Mouse (Mus musculus) hindbrain, embryonic 14.5 days (tissue): ENCODE data around the gene Ckap4. TPM values are rescaled to one million over a fixed set of nuclear protein-coding genes. Genes with fewer than 3 reads are reported as not detected.

Experiments used
- ATAC-seq: fragments of 200-750 bp; cut with Nextera tagmentation; 2 replicates; pipeline ENCODE4 v1.8.0; 2017; ENCODE audit warnings: moderate number of reproducible peaks, mild to moderate bottlenecking, moderate TSS enrichment, moderate library complexity; ENCODE audit not compliant: low FRiP score
- DNase-seq: peaks from one replicate; pipeline ENCODE4 v3.0.0-alpha.2; 2015; ENCODE audit warnings: low spot score
- H3K27ac ChIP-seq: fragments of 300-500 bp; sonication (generic); 2 replicates; pipeline ENCODE4 v1.5.1; 2014; ENCODE audit warnings: mild to moderate bottlenecking, moderate library complexity
- H3K27me3 ChIP-seq: fragments of 300-500 bp; sonication (generic); 2 replicates; pipeline ENCODE4 v1.6.1; 2014; ENCODE audit warnings: mild to moderate bottlenecking, low read length, mixed read lengths; ENCODE audit not compliant: control insufficient read depth, insufficient read depth
- H3K36me3 ChIP-seq: fragments of 300-500 bp; sonication (generic); replicated peaks from 2 replicates; pipeline ENCODE4 v1.6.1; 2014; ENCODE audit not compliant: control insufficient read depth, insufficient read depth
- H3K4me1 ChIP-seq: fragments of 300-500 bp; sonication (generic); replicated peaks from 2 replicates; pipeline ENCODE4 v1.6.1; 2014; ENCODE audit warnings: antibody characterized with exemption, low read length, mixed read lengths; ENCODE audit not compliant: control insufficient read depth, insufficient read depth
- H3K4me2 ChIP-seq: fragments of 300-500 bp; sonication (generic); replicated peaks from 2 replicates; pipeline ENCODE4 v1.6.1; 2014; ENCODE audit warnings: mild to moderate bottlenecking, moderate library complexity
- H3K4me3 ChIP-seq: fragments of 300-500 bp; sonication (generic); replicated peaks from 2 replicates; pipeline ENCODE4 v1.5.1; 2014; ENCODE audit warnings: mild to moderate bottlenecking, low read length
- H3K9ac ChIP-seq: fragments of 300-500 bp; sonication (generic); 2 replicates; pipeline ENCODE4 v1.6.1; 2014
- H3K9me3 ChIP-seq: fragments of 300-500 bp; sonication (generic); 2 replicates; pipeline ENCODE4 v1.6.1; 2016; ENCODE audit warnings: low read length; ENCODE audit not compliant: control insufficient read depth
- WGBS: fragments of 180-500 bp; shearing (Covaris S2); extraction: QIAGEN DNeasy Blood & Tissue Kit; methylation state at CpG from one replicate; pipeline ENCODE4 v1.1.7; 2014; 5-methylcytosine and 5-hydroxymethylcytosine counted together
- polyA plus RNA-seq: library from polyadenylated mRNA; unstranded; fragments of >200 nt; fragmentation: Nextera tagmentation; extraction: Ambion mirVana; gene quantifications from 2 replicates; pipeline ENCODE4 v1.2.1, GENCODE M21; 2014

The Ckap4 gene
- polyA plus RNA-seq, 1 experiment from 2014 or later, result 71.0 TPM

- 33% methylated on average over 6 of the region's 6 CpGs for WGBS
- H3K4me3 ChIP-seq, result no peak overlapping the region
- ATAC-seq, result no peak
- no peaks in the 10 kb centered on the region for H3K36me3 ChIP-seq
- no peak overlapping the region for H3K9ac ChIP-seq
- no peaks in the 10 kb centered on the region for H3K27me3 ChIP-seq
- no peaks in the 10 kb centered on the region for H3K9me3 ChIP-seq
- no peak overlapping the region for H3K4me2 ChIP-seq
- H3K4me1 ChIP-seq, result no peaks in the 10 kb centered on the region
- no peak overlapping the region for H3K27ac ChIP-seq
- DNase-seq, result no peak
Measured at GRCm38 (mm10) chr10:84554291-84555009, 20.6 kb upstream of the Ckap4 start.

GRCm38 (mm10) chr10:84552477-84552876 lies 18.6 kb upstream of the Ckap4 start:
- no peaks in the 10 kb centered on the region for H3K9me3 ChIP-seq
- no peak for ATAC-seq

GRCm38 (mm10) chr10:84551846-84552245 lies 18.0 kb upstream of the Ckap4 start:
- H3K4me2 ChIP-seq, result no peak overlapping the region
- H3K4me3 ChIP-seq, result no peak overlapping the region
- DNase-seq, result no peak
- no peaks in the 10 kb centered on the region for H3K36me3 ChIP-seq
- 88% methylated on average over 3 of the region's 3 CpGs for WGBS
- H3K27ac ChIP-seq, result no peak overlapping the region
- H3K9me3 ChIP-seq, result no peaks in the 10 kb centered on the region
- no peaks in the 10 kb centered on the region for H3K27me3 ChIP-seq
- H3K9ac ChIP-seq, result no peak overlapping the region
- no peaks in the 10 kb centered on the region for H3K4me1 ChIP-seq
- no peak for ATAC-seq

More at GRCm38 (mm10) chr10:84552477-84552876, 18.6 kb upstream of the Ckap4 start:
- Histone ChIP-seq H3K4me2 (no peak overlapping the region), H3K4me1 (no peaks in the 10 kb centered on the region), H3K27me3 (no peaks in the 10 kb centered on the region), H3K27ac (no peak overlapping the region), H3K9ac (no peak overlapping the region), H3K4me3 (no peak overlapping the region), H3K36me3 (no peaks in the 10 kb centered on the region)
- no peak for DNase-seq
- WGBS, result 90% methylated on average over 2 of the region's 2 CpGs

GRCm38 (mm10) chr10:84549920-84550293 lies 16.0 kb upstream of the Ckap4 start:
- no peak for DNase-seq
- 84% methylated on average over 9 of the region's 10 CpGs for WGBS
- ATAC-seq, result no peak
- no peak overlapping the region for H3K4me2 ChIP-seq
- H3K9me3 ChIP-seq, result no peaks in the 10 kb centered on the region
- no peaks in the 10 kb centered on the region for H3K27me3 ChIP-seq
- no peak overlapping the region for H3K9ac ChIP-seq
- no peak overlapping the region for H3K27ac ChIP-seq
- no peak overlapping the region for H3K4me3 ChIP-seq
- no peaks in the 10 kb centered on the region for H3K4me1 ChIP-seq
- no peaks in the 10 kb centered on the region for H3K36me3 ChIP-seq

- H3K27me3 ChIP-seq, result no peaks in the 10 kb centered on the region
- no peak for ATAC-seq
- no peak overlapping the region for H3K4me2 ChIP-seq
- 77% methylated on average over 17 of the region's 17 CpGs for WGBS
- no peak overlapping the region for H3K27ac ChIP-seq
- H3K36me3 ChIP-seq, result no peaks in the 10 kb centered on the region
- H3K4me1 ChIP-seq, result no peaks in the 10 kb centered on the region
- no peak overlapping the region for H3K9ac ChIP-seq
- DNase-seq, result no peak
- no peaks in the 10 kb centered on the region for H3K9me3 ChIP-seq
- no peak overlapping the region for H3K4me3 ChIP-seq
Measured at GRCm38 (mm10) chr10:84549146-84549919, 15.5 kb upstream of the Ckap4 start.

- H3K9me3 ChIP-seq, result no peaks in the 10 kb centered on the region
- no peak overlapping the region for H3K4me3 ChIP-seq
- no peak for ATAC-seq
- no peaks in the 10 kb centered on the region for H3K4me1 ChIP-seq
- H3K27ac ChIP-seq, result no peak overlapping the region
- DNase-seq, result no peak
- WGBS, result 75% methylated on average over 7 of the region's 7 CpGs
- H3K27me3 ChIP-seq, result no peaks in the 10 kb centered on the region
- H3K36me3 ChIP-seq, result no peaks in the 10 kb centered on the region
- H3K4me2 ChIP-seq, result no peak overlapping the region
- no peak overlapping the region for H3K9ac ChIP-seq
Measured at GRCm38 (mm10) chr10:84544841-84545610, 11.2 kb upstream of the Ckap4 start.

- DNase-seq, result no peak
- Histone ChIP-seq H3K4me2 (no peak overlapping the region), H3K36me3 (no peaks in the 10 kb centered on the region), H3K27ac (no peak overlapping the region), H3K4me1 (no peaks in the 10 kb centered on the region), H3K27me3 (no peaks in the 10 kb centered on the region), H3K9me3 (no peaks in the 10 kb centered on the region), H3K9ac (no peak overlapping the region), H3K4me3 (no peak overlapping the region)
- 77% methylated on average over 11 of the region's 11 CpGs for WGBS
- ATAC-seq, result no peak
Measured at GRCm38 (mm10) chr10:84542802-84543658, 9.2 kb upstream of the Ckap4 start.

GRCm38 (mm10) chr10:84539651-84540050 lies 5.8 kb upstream of the Ckap4 start:
- Histone ChIP-seq H3K4me3 (no peak overlapping the region), H3K9me3 (no peaks in the 10 kb centered on the region), H3K27ac (no peak overlapping the region), H3K4me1 (no peaks in the 10 kb centered on the region), H3K9ac (no peak overlapping the region), H3K36me3 (no peaks in the 10 kb centered on the region), H3K4me2 (no peak overlapping the region), H3K27me3 (no peaks in the 10 kb centered on the region)
- no peak for DNase-seq
- 92% methylated on average over 6 of the region's 6 CpGs for WGBS
- no peak for ATAC-seq
